11 mouse cellular contexts compared by ENCODE assay signal in the genomic region with DNA sequence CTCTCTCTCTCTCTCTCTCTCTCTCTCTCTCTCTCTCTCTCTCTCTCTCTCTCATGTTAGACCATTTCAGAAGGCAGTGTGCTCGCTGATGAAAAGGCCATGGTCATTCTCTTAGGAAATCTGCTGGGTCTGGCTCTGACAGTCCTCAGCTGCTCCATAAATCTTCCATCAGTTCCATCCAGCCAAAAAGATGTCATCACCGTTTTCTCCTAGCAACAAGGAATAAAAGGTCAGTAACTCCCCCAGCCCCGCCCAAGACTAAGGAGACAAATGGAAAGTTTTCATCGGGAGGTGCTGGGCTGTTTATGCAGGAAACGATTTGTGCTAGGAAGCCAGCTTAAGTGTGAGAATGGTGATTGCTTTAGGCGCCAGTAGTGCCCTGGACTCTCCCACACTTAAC. TPM values are rescaled to one million over a fixed set of nuclear protein-coding genes. Genes with fewer than 3 reads are reported as not detected.
A peak's percentile ranks its signal among the peaks of the same experiment; 100 is the strongest.
DNase-seq lines count a peak whose midpoint lies in the region; ATAC-seq lines count a peak whose summit lies in the region.
"Had no signal": no experiment of that assay in that cellular context is flagged by ENCODE, and none has a peak within 500 bp of the region (broad histone marks: within the 10 kb centered on the region; RNA-seq: fewer than 3 reads in every experiment).

No protein-coding gene starts in this region.

- H3K4me1 ChIP-seq in heart, embryonic 11.5 days (ENCODE audit: control insufficient read depth, insufficient read depth, low read length) = peaks cover 36% of the 10 kb centered on the region
- H3K4me1 ChIP-seq in lung, embryonic 16.5 days (replicated peaks; ENCODE audit: control insufficient read depth, insufficient read depth, low read length) = peaks cover 17% of the 10 kb centered on the region
- no peaks in the 10 kb centered on the region; the same call in 1 of the 2 replicates for H3K4me1 ChIP-seq in hindbrain, embryonic 10.5 days (replicated peaks)
- H3K4me1 ChIP-seq: embryonic facial prominence, embryonic 13.5 days had no signal

- DNase-seq in gastrocnemius, adult 18-20 months (ENCODE audit: low spot score) = peak; percentile 28
- DNase-seq in gastrocnemius, postnatal 4 days (ENCODE audit: low spot score in 2 of 2) = no peak
- peak; percentile 99 for DNase-seq in adipocyte (ENCODE audit: low spot score)
- DNase-seq in right cerebral cortex, postnatal 36 days (ENCODE audit: low spot score in 2 of 2) = no peak
- DNase-seq in left cerebral cortex, adult 9 months (ENCODE audit: low spot score in 2 of 2) = no peak
- no peak for DNase-seq in hindbrain, embryonic 10.5 days (ENCODE audit: low spot score)

- H3K4me3 ChIP-seq in heart, embryonic 11.5 days (ENCODE audit: low read depth, low read length) = no peak overlapping the region
- H3K4me3 ChIP-seq in lung, embryonic 16.5 days (ENCODE audit: low read length) = no peak overlapping the region
- no peak overlapping the region for H3K4me3 ChIP-seq in hindbrain, embryonic 10.5 days
- H3K4me3 ChIP-seq: embryonic facial prominence, embryonic 13.5 days had no signal

- peak overlapping the region; percentile 25 for H3K27ac ChIP-seq in heart, embryonic 11.5 days (ENCODE audit: low read depth, low read length)
- H3K27ac ChIP-seq in lung, embryonic 16.5 days (ENCODE audit: low read length) = peak overlapping the region; percentile 62
- H3K27ac ChIP-seq in hindbrain, embryonic 10.5 days = no peak overlapping the region
- H3K27ac ChIP-seq: embryonic facial prominence, embryonic 13.5 days had no signal

- H3K9me3 ChIP-seq in heart, embryonic 11.5 days (replicated peaks; ENCODE audit: control insufficient read depth, low read length) = no peaks in the 10 kb centered on the region; the same call in 1 of the 2 replicates
- no peaks in the 10 kb centered on the region for H3K9me3 ChIP-seq in lung, embryonic 16.5 days (ENCODE audit: control insufficient read depth, low read length)
- peaks cover 7% of the 10 kb centered on the region; the same call in 1 of the 2 replicates for H3K9me3 ChIP-seq in hindbrain, embryonic 10.5 days

- H3K36me3 ChIP-seq in heart, embryonic 11.5 days (ENCODE audit: control insufficient read depth, insufficient read depth, low read length) = no peaks in the 10 kb centered on the region
- no peaks in the 10 kb centered on the region for H3K36me3 ChIP-seq in lung, embryonic 16.5 days (ENCODE audit: control insufficient read depth, insufficient read depth, low read length)
- H3K36me3 ChIP-seq in hindbrain, embryonic 10.5 days = no peaks in the 10 kb centered on the region
- H3K36me3 ChIP-seq: embryonic facial prominence, embryonic 13.5 days had no signal

- 10% methylated on average over 6 of the region's 6 CpGs for WGBS in heart, embryonic 11.5 days (ENCODE audit: insufficient replicate concordance)
- WGBS in lung, embryonic 16.5 days = 15% methylated on average over 6 of the region's 6 CpGs
- WGBS in hindbrain, embryonic 10.5 days = 27% methylated on average over 6 of the region's 6 CpGs

- no peak overlapping the region; the same call in 1 of the 2 replicates for H3K9ac ChIP-seq in heart, embryonic 11.5 days (ENCODE audit: low read depth, low read length)
- no peak overlapping the region for H3K9ac ChIP-seq in lung, embryonic 16.5 days (ENCODE audit: low read length)
- H3K9ac ChIP-seq: embryonic facial prominence, embryonic 13.5 days had no signal

- ATAC-seq in heart, embryonic 11.5 days (replicated peaks; ENCODE audit: insufficient number of reproducible peaks, low FRiP score, low TSS enrichment) = no peak
- ATAC-seq in lung, embryonic 16.5 days (ENCODE audit: low read depth) = peak; percentile 95

- H3K4me2 ChIP-seq in heart, embryonic 11.5 days = peak overlapping the region; percentile 27
- peak overlapping the region; percentile 21 for H3K4me2 ChIP-seq in lung, embryonic 16.5 days (ENCODE audit: low read depth, low read length)
- H3K4me2 ChIP-seq: embryonic facial prominence, embryonic 13.5 days had no signal

- H3K27me3 ChIP-seq in heart, embryonic 11.5 days (ENCODE audit: control insufficient read depth, insufficient read depth, low read length) = peaks cover 5% of the 10 kb centered on the region; the same call in 1 of the 2 replicates
- H3K27me3 ChIP-seq in lung, embryonic 16.5 days (ENCODE audit: control insufficient read depth, insufficient read depth, low read depth, low read length) = peaks cover 27% of the 10 kb centered on the region
- peaks cover 59% of the 10 kb centered on the region for H3K27me3 ChIP-seq in hindbrain, embryonic 10.5 days (ENCODE audit: insufficient read depth, poor library complexity, severe bottlenecking)

RNA-seq across cellular contexts. Expression of a gene that starts 16.6 kb away (rescaled TPM):
- total RNA-seq in gastrocnemius, adult 18-20 months (2021) = not detected
- total RNA-seq in gastrocnemius, postnatal 4 days (2021) = not detected
- polyA plus RNA-seq in heart, embryonic 11.5 days (2014; fragmentation: Nextera tagmentation; extraction: Ambion mirVana) = 157 and 159 TPM in 2 replicates
- polyA plus RNA-seq in lung, embryonic 16.5 days (2015; fragmentation: Nextera tagmentation; extraction: Ambion mirVana) = 1.6 and 2.9 TPM in 2 replicates
- 0.21 TPM in 1 of 2 replicates, not detected in the other for polyA plus RNA-seq in hindbrain, embryonic 10.5 days (2016; fragmentation: Nextera tagmentation; extraction: Ambion mirVana)
- total RNA-seq: megakaryocyte-erythroid progenitor cell, adult 5-6 weeks had no signal
- polyA plus RNA-seq: limb, embryonic 11.5 days had no signal

RNA-seq across cellular contexts. Expression of a gene that starts 55.5 kb away (rescaled TPM):
- under 1 TPM; 0.37 to 0.43 TPM for total RNA-seq in gastrocnemius, adult 18-20 months (2021)
- 1 to 10 TPM; 6.1 to 8.5 TPM for total RNA-seq in gastrocnemius, postnatal 4 days (2021)
- 6.3 and 6.9 TPM in 2 replicates for polyA plus RNA-seq in heart, embryonic 11.5 days (2014; fragmentation: Nextera tagmentation; extraction: Ambion mirVana)
- polyA plus RNA-seq in lung, embryonic 16.5 days (2015; fragmentation: Nextera tagmentation; extraction: Ambion mirVana) = 9.0 and 12.9 TPM in 2 replicates
- polyA plus RNA-seq in hindbrain, embryonic 10.5 days (2016; fragmentation: Nextera tagmentation; extraction: Ambion mirVana) = 9.2 and 12.0 TPM in 2 replicates

Comparison
In these comparisons a context has a peak if more than half of its experiments do, and no peak if none do; other contexts are left out.
1. DNase-seq: peak in gastrocnemius, adult 18-20 months (single experiment) and adipocyte (single experiment); none in gastrocnemius, postnatal 4 days (0 of 2), right cerebral cortex, postnatal 36 days (0 of 2), left cerebral cortex, adult 9 months (0 of 2) and hindbrain, embryonic 10.5 days (single experiment).
2. RNA of a gene that starts 16.6 kb away (polyA plus RNA-seq): 157 to 159 TPM in heart, embryonic 11.5 days; 1.6 to 2.9 TPM in lung, embryonic 16.5 days and 0.21 TPM in hindbrain, embryonic 10.5 days; every median in the first group is over 10 times any median in the second.